Mouse (Mus musculus): Measurements from ENCODE around the gene Fos. TPM values are rescaled to one million over a fixed set of nuclear protein-coding genes. Genes with fewer than 3 reads are reported as not detected.

Fos gene
- polyA plus RNA-seq (2017; shearing (Covaris generic)), result 10 to 100 TPM; 11.3 to 39.0 TPM

DNA sequence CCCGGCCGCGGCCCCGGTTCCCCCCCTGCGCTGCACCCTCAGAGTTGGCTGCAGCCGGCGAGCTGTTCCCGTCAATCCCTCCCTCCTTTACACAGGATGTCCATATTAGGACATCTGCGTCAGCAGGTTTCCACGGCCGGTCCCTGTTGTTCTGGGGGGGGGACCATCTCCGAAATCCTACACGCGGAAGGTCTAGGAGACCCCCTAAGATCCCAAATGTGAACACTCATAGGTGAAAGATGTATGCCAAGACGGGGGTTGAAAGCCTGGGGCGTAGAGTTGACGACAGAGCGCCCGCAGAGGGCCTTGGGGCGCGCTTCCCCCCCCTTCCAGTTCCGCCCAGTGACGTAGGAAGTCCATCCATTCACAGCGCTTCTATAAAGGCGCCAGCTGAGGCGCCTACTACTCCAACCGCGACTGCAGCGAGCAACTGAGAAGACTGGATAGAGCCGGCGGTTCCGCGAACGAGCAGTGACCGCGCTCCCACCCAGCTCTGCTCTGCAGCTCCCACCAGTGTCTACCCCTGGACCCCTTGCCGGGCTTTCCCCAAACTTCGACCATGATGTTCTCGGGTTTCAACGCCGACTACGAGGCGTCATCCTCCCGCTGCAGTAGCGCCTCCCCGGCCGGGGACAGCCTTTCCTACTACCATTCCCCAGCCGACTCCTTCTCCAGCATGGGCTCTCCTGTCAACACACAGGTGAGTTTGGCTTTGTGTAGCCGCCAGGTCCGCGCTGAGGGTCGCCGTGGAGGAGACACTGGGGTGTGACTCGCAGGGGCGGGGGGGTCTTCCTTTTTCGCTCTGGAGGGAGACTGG lies at the start of gene Fos:
Gene Fos (plus strand): TSS at position 410 of the 817 bp plus-strand sequence.
- ATAC-seq, result peak; percentile 81

- ATAC-seq, result no peak
Measured at GRCm38 (mm10) chr12:85425721-85426120, 48.0 kb upstream of the Fos start.

DNA sequence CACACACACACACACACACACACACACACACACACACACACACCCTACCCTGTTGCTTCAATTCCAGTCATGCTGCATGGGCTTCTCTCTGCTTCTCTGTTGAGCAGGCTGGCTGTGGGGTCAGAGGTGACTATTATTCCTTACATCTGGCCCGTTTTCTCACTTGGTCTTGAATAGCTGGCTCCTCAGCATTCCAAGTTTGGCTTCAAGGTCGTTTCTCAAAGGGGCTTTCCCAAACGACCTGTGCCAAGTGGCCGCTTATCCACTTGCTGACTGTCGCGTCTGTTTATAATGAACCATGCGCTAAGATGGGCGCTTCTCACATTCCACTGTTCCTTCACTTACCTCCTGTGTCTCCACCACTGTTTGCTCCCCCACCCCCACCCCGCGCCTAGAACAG lies 47.6 kb upstream of the Fos start:
- no peak for ATAC-seq

GRCm38 (mm10) chr12:85427802-85428201 lies 45.9 kb upstream of the Fos start:
- no peak for ATAC-seq

DNA sequence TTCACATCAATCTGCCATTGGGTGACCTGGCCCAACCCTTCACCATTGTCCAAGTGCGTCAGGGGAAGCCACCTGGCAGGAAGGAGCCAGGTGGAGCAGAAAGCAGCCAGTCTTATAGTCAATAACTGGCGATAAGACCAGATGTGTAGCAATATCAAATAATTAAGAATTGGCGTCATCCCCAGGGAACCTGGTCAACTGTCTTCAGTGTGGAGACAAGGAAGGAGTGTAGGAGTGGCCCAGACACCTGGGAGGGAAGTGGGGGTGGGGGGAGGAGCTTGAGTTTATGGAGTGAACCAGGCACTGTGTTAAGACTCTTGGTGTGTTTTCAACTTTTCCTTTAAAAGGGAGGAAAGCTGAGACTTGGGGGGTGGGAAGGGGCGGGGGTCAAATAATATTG lies 43.7 kb upstream of the Fos start:
- ATAC-seq, result no peak

DNA sequence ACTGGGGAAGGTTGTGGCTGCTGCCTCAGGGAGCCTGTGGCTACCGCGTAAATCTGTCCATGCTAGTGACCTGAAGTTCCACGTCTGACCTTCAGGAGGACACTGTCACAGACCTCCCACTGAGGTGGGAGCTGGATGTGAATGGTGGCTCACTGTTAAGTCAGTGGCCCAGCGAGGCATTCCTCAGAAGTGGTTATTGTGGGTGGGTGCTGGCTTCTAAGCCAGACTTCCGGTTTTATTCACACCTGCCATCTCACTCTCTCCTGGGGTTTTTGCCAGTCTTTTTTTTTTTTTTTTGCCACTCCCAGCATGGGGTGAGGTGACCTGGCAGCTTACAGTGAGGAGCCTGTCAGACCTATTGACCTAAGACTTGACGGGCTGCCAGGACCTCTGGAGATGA lies 43.3 kb upstream of the Fos start:
- peak; percentile 82 for ATAC-seq

GRCm38 (mm10) chr12:85433850-85434249 lies 39.8 kb upstream of the Fos start:
- no peak for ATAC-seq

GRCm38 (mm10) chr12:85434526-85434925 lies 39.2 kb upstream of the Fos start:
- no peak for ATAC-seq

GRCm38 (mm10) chr12:85436021-85436621 lies 37.6 kb upstream of the Fos start:
- ATAC-seq, result no peak

GRCm38 (mm10) chr12:85437172-85437876 lies 36.4 kb upstream of the Fos start:
- ATAC-seq, result no peak

DNA sequence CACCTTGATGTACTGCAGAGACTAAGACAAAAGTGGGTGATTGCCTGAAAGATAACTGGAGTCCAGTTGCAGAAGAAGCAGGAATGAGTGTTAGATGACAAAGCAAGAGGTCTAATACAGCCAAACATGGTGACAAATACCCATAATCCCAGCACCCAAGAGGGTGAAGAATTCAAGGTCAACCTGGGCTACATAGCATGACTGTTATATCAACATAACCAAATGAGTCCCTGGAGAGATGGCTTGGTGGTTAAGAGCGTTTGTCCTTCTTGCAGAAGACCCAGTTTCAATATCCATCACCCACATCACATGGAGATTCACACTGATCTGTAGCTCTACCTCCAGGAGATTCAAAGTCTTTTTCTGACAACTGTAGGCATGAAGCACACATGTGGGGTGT lies 30.2 kb upstream of the Fos start:
- ATAC-seq, result no peak

DNA sequence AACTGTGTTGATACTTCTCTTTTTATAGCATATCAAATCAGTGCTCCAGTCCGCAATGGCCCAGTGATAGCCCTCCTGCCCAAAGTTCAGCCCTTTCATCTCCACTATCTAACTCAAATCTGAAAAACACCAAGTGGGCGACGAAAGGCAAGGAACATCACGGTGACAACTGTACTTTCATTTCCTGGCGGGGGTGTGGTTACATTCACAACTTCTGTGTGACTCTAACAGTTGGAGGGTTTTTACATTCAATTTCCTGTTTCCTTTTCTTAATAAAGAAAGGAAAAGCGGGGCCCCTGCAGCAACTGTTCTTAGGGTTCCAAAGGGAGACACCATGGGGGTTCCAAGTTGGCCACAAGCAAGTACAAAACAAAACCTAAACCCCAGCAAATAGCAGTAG lies 29.0 kb upstream of the Fos start:
- ATAC-seq, result peak; percentile 77

- peak; percentile 74 for ATAC-seq
Measured at GRCm38 (mm10) chr12:85447009-85447408, 26.7 kb upstream of the Fos start.

GRCm38 (mm10) chr12:85447490-85447889 lies 26.2 kb upstream of the Fos start:
- no peak for ATAC-seq

- ATAC-seq, result no peak
Measured at GRCm38 (mm10) chr12:85449478-85449877, 24.2 kb upstream of the Fos start.

DNA sequence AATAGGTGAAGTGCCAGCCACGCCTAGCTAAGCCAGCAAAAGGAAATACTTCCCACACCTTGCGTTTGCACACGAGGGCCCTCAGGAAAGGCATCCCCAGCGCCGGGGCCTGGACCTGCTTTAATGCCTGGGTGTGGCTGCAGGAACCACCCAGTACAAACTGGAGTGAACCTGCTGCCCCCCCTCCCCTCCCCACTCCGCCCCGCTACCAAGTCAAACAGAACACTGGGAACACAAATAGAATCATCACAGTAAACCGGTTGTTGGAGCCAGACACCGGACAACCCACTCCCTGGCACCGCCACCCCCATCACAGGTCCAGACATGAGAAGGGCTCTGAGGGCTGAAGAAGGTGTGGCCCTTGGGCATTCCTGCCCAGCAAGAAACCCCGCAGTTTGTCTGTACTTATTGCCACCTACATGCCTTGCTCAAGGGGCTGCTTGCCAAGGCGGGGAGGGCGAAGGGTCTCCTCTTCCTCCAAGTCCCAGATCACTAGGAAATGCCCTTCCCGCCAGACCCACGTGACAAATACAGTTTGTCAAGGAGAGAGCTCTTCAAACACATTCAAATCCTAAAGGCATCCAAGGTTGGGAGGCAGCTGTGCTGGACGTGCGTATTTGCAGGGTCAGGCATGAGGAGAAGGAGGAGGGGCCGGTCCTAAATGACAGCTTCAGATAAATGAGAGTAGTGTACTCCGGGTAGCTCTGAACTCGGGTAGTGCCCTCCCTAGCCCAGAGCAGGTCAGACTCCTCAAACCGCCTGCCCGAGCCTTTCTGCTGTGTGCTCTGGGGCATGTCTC lies 21.8 kb upstream of the Fos start:
- no peak for ATAC-seq

- ATAC-seq, result peak; percentile 95
Measured at GRCm38 (mm10) chr12:85455065-85456058, 18.3 kb upstream of the Fos start.

DNA sequence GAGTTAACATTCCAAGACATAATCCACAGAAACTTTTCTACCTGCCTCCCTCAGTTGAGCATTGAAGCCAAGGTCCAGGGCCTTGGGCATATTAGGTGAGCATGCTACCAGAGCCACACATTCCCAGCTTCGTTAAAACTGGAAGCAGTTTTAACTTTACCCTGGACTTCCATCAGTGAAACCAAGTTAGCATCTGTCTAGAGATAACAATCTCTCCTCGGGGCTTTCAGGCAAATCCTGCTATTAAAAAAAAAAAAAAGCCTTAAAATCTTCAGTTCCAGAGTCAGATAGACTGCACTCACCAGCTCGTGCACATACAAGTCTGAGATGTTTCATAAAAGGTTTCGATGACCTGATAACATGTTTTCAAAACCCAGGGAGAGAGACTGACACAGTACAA lies 17.4 kb upstream of the Fos start:
- no peak for ATAC-seq

DNA sequence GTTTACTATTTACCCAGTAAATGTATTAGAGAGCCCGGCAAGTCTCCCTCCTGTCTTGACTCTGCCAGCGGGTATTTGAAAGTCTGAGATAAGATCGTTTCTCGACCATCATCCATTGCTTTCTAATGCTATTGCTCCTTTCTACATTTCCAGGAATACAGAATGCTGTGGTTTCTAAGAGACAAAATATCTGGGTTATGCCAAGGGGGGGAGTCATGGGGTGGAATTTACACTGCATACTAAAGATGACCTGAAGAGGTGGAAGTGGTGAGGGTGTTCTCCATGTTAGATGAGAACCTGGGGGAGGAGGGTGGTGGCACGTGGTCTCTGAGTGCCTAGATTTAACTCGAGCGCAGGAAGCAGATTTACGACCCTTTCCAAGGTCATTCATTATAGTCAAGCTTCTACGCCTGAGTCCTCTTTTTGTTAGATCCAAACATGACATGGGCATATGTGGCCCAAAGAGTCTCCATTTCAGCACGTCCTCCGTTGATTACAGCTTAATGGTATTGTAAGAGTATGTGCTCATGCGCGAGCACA lies 16.7 kb upstream of the Fos start:
- ATAC-seq, result no peak

DNA sequence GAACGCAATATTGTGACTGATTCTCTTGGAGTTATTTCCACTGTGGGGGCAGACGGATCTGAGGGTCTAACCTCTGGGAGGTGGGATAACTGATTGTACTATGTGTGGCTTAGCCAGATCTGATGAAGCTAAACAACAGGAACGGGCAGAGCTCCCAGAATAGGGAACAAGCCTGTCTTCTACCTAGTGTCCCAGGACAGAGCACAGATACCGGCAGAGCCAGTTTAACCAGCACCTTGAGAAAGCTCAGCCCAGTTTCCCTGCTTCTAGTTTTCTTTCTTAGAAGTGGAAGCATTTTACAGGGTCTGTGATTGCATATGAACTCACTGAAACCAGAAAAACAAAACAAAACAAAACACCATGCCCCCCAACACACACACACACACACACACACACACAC lies 13.9 kb upstream of the Fos start:
- ATAC-seq, result no peak
